Mouse (Mus musculus): ENCODE results near the gene Uvrag. TPM values are rescaled to one million over a fixed set of nuclear protein-coding genes. Genes with fewer than 3 reads are reported as not detected.
A peak's percentile ranks its signal among the peaks of the same experiment; 100 is the strongest.

Gene Uvrag
- polyA plus RNA-seq, 1 experiment = 40.2 TPM

- H3K4me3 ChIP-seq (ENCODE audit: insufficient read depth, low read length) = no peak overlapping the region
- no peak overlapping the region for H3K27ac ChIP-seq (ENCODE audit: insufficient read depth, low read length)
- TF ChIP-seq CTCF (IDR thresholded peaks at IDR 0.05; ENCODE audit: borderline replicate concordance, insufficient read depth, low read length) (no peak), POLR2A (IDR thresholded peaks at IDR 0.05; ENCODE audit: low read depth, low read length) (no peak)
- H3K4me1 ChIP-seq (ENCODE audit: control insufficient read depth, insufficient read depth, low read length) = 0 out of 2 replicates have a peak, but pooled peaks cover 3% of the 10 kb centered on the region
These were observed 198.2 kb downstream of the Uvrag start for GRCm38 (mm10) chr7:98942746-98943145.

DNA sequence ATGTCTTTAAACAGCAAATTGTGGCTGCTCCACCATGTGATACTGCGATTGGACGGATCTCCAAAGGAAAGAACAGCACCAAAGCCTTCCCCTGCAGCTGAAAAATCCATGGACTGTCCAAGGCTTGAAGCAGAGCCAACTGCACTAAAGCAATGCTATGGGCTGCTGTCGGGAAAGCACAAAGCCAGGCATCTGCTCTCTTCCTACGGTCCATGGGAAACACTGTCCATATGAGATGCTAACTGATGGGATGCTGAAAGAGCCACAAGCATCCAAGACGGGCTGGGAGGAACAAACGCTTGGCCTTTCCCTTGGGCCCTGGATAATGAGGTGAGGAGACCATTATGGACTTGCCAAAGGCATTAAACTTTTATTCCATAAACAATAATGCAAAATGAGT lies 201.7 kb downstream of the Uvrag start:
- peaks cover 8% of the 10 kb centered on the region for H3K4me1 ChIP-seq (ENCODE audit: control insufficient read depth, insufficient read depth, low read length)
- no peak for TF ChIP-seq POLR2A (IDR thresholded peaks at IDR 0.05; ENCODE audit: low read depth, low read length)
- no peak for TF ChIP-seq CTCF (IDR thresholded peaks at IDR 0.05; ENCODE audit: borderline replicate concordance, insufficient read depth, low read length)
- no peak overlapping the region for H3K4me3 ChIP-seq (ENCODE audit: insufficient read depth, low read length)
- H3K27ac ChIP-seq (ENCODE audit: insufficient read depth, low read length) = no peak overlapping the region

DNA sequence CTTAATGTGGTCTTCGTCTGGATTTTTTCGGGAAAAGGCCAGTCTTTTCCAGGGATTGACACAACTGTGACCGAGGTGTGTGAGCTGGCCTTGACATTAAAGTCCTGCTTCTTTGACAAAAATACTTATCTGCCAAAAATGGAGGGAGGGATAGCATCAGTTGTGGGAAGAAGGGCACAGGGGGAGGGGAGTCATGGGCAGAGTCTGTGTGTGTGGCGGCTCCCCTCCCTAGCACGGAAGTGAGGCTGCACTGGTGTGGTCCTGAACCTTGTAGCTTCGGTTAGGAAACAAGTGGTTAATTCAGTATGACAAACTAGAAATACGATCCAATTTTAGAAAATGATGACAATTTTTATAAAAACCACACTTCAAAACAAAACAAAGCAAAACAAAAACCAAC lies 202.3 kb downstream of the Uvrag start:
- Histone ChIP-seq H3K4me3 (ENCODE audit: insufficient read depth, low read length) (no peak overlapping the region), H3K27ac (ENCODE audit: insufficient read depth, low read length) (no peak overlapping the region), H3K4me1 (ENCODE audit: control insufficient read depth, insufficient read depth, low read length) (peaks cover 9% of the 10 kb centered on the region)
- TF ChIP-seq POLR2A (IDR thresholded peaks at IDR 0.05; ENCODE audit: low read depth, low read length) (no peak), CTCF (IDR thresholded peaks at IDR 0.05; ENCODE audit: borderline replicate concordance, insufficient read depth, low read length) (no peak)

GRCm38 (mm10) chr7:98937079-98937813 lies 203.7 kb downstream of the Uvrag start:
- TF ChIP-seq POLR2A (IDR thresholded peaks at IDR 0.05; ENCODE audit: low read depth, low read length) (no peak), CTCF (IDR thresholded peaks at IDR 0.05; ENCODE audit: borderline replicate concordance, insufficient read depth, low read length) (no peak)
- Histone ChIP-seq H3K4me3 (ENCODE audit: insufficient read depth, low read length) (no peak overlapping the region), H3K27ac (ENCODE audit: insufficient read depth, low read length) (no peak overlapping the region), H3K4me1 (ENCODE audit: control insufficient read depth, insufficient read depth, low read length) (peaks cover 16% of the 10 kb centered on the region)

DNA sequence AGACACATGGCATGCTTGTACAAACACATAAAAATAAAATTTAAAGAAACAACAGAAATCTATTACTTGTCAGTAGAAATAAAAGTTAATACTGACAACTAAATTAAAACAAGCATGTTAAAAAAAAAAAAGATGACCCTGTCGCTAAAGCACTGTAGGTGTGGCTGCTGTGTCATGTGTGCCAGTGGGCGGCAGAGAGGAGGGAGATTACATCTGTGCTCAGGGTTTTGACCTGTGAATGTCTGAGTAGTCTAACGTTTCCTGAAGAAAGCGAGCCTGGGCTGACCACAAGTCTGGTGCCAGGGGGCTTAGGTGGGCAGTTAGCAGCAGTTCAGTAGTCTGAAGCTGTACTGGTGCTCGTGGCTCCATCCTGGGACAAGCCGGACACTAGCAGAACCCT lies 205.2 kb downstream of the Uvrag start:
- H3K4me1 ChIP-seq (ENCODE audit: control insufficient read depth, insufficient read depth, low read length) = peaks cover 17% of the 10 kb centered on the region
- no peak overlapping the region for H3K4me3 ChIP-seq (ENCODE audit: insufficient read depth, low read length)
- TF ChIP-seq CTCF (IDR thresholded peaks at IDR 0.05; ENCODE audit: borderline replicate concordance, insufficient read depth, low read length) = no peak
- no peak for TF ChIP-seq POLR2A (IDR thresholded peaks at IDR 0.05; ENCODE audit: low read depth, low read length)
- H3K27ac ChIP-seq (ENCODE audit: insufficient read depth, low read length) = no peak overlapping the region

GRCm38 (mm10) chr7:98935193-98935592 lies 205.7 kb downstream of the Uvrag start:
- H3K27ac ChIP-seq (ENCODE audit: insufficient read depth, low read length) = no peak overlapping the region
- H3K4me1 ChIP-seq (ENCODE audit: control insufficient read depth, insufficient read depth, low read length) = peaks cover 17% of the 10 kb centered on the region
- no peak overlapping the region for H3K4me3 ChIP-seq (ENCODE audit: insufficient read depth, low read length)
- TF ChIP-seq POLR2A (IDR thresholded peaks at IDR 0.05; ENCODE audit: low read depth, low read length) (no peak), CTCF (IDR thresholded peaks at IDR 0.05; ENCODE audit: borderline replicate concordance, insufficient read depth, low read length) (no peak)

- no peak for TF ChIP-seq POLR2A (IDR thresholded peaks at IDR 0.05; ENCODE audit: low read depth, low read length)
- TF ChIP-seq CTCF (IDR thresholded peaks at IDR 0.05; ENCODE audit: borderline replicate concordance, insufficient read depth, low read length) = no peak
- H3K27ac ChIP-seq (ENCODE audit: insufficient read depth, low read length) = 0 out of 2 replicates have a peak overlapping the region, but pooled peaks have one; percentile 14
- no peak overlapping the region for H3K4me3 ChIP-seq (ENCODE audit: insufficient read depth, low read length)
- peaks cover 22% of the 10 kb centered on the region for H3K4me1 ChIP-seq (ENCODE audit: control insufficient read depth, insufficient read depth, low read length)
These were observed 212.5 kb downstream of the Uvrag start for GRCm38 (mm10) chr7:98928336-98929025.

DNA sequence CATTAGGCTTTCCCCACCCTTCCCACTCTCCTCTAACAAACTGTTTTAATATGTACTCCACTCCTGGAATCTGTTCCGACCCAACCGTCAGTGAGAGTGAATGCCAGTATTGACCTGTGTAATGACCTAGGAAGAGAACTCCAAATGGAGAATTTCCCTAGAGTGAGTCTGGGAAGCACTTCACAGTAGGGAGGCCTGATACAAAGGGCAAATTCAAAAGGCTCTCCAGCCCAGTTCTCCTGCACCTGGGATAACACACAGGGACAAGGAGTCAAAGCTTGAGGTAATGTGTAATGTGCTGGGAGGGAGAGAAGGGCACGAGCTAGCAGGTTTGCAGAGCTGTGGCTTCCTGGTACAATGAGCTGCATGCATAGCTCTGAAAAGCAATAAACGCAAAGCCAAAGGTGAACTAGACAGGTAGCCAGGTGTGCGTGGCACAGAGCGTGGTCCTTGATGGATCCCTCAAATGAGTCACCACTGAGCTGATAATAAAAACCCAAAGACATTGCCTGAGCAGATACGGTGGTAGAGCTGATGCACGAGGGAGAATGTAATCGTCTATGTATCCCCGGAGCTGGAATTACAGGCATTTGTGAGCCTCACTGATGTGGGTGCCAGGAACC lies 213.9 kb downstream of the Uvrag start:
- no peak for TF ChIP-seq POLR2A (IDR thresholded peaks at IDR 0.05; ENCODE audit: low read depth, low read length)
- TF ChIP-seq CTCF (IDR thresholded peaks at IDR 0.05; ENCODE audit: borderline replicate concordance, insufficient read depth, low read length) = no peak
- Histone ChIP-seq H3K27ac (ENCODE audit: insufficient read depth, low read length) (no peak overlapping the region), H3K4me3 (ENCODE audit: insufficient read depth, low read length) (no peak overlapping the region), H3K4me1 (ENCODE audit: control insufficient read depth, insufficient read depth, low read length) (peaks cover 15% of the 10 kb centered on the region)

DNA sequence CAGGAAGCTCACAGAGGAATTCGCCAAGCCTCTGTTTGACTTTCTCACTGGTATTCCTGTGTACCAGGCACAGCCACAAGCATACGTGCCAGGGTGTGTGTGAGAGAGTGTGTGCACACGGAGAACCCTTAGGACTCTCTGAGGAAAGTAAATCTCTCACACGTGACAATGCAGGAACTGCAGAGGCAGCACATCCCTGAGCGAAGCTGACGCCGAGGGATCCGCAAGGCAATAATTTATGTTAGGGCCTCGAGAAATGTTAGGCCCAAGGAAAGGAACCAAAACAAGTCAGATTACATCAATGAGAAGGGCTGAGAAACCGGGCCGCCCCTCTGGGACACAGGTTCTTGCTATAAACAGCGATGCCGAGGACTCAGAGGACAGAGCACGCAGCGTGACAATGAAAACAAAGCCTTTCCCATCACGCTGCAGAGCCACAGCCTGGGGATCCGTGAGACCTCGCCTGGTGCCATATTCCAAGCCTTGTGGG lies 216.5 kb downstream of the Uvrag start:
- H3K27ac ChIP-seq (ENCODE audit: insufficient read depth, low read length) = no peak overlapping the region
- TF ChIP-seq POLR2A (IDR thresholded peaks at IDR 0.05; ENCODE audit: low read depth, low read length) (no peak), CTCF (IDR thresholded peaks at IDR 0.05; ENCODE audit: borderline replicate concordance, insufficient read depth, low read length) (no peak)
- H3K4me3 ChIP-seq (ENCODE audit: insufficient read depth, low read length) = no peak overlapping the region
- peaks cover 12% of the 10 kb centered on the region for H3K4me1 ChIP-seq (ENCODE audit: control insufficient read depth, insufficient read depth, low read length)
